Mouse (Mus musculus) splenic B cell, adult 2 months (primary cell): ENCODE results near the gene Ntm.

ENCODE experiments used
- DNase-seq: peaks from one replicate; pipeline ENCODE4 v3.0.0-alpha.2; 2011; ENCODE audit warnings: low read depth, low spot score
- H3K27me3 ChIP-seq: 2 replicates; pipeline ENCODE4 v1.6.1; 2012; ENCODE audit warnings: mild to moderate bottlenecking, low read length, moderate library complexity, mixed read lengths; ENCODE audit not compliant: control insufficient read depth, poor library complexity, insufficient read depth, severe bottlenecking
- H3K36me3 ChIP-seq: 2 replicates; pipeline ENCODE4 v1.6.1; 2012; ENCODE audit warnings: mild to moderate bottlenecking, low read length, moderate library complexity, mixed read lengths; ENCODE audit not compliant: control insufficient read depth, poor library complexity, insufficient read depth, severe bottlenecking

Ntm gene

GRCm38 (mm10) chr9:29597665-29598064 is 365.3 kb downstream of the Ntm start:
- no peak for DNase-seq
- Histone ChIP-seq H3K27me3 (no peaks in the 10 kb centered on the region), H3K36me3 (no peaks in the 10 kb centered on the region)

- no peaks in the 10 kb centered on the region for H3K36me3 ChIP-seq
- no peaks in the 10 kb centered on the region for H3K27me3 ChIP-seq
- DNase-seq, result no peak
These were observed 367.6 kb downstream of the Ntm start for GRCm38 (mm10) chr9:29595321-29595720.

GRCm38 (mm10) chr9:29594537-29595294 is 368.2 kb downstream of the Ntm start:
- DNase-seq, result no peak

DNA sequence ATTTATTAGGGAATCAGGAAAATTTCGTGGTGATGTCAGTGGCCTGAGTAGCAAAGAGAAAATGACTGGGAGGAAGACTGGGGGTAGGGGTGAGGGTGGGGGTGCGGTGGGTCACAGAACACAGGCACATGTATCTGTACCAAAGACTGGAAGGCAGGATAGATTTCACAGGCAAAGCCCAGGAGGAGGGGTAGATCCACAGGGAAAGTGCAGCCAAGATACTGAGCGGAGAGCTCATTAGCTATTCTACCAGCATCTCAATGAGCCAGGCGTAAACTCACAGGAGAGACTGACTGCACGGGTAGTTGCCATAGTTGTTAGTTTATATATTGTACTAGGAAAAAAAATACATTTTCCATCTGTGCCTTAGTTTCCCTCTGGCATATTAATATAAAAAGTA is 375.6 kb downstream of the Ntm start:
- no peaks in the 10 kb centered on the region for H3K36me3 ChIP-seq
- no peaks in the 10 kb centered on the region for H3K27me3 ChIP-seq
- no peak for DNase-seq

More at GRCm38 (mm10) chr9:29594537-29595294, 368.2 kb downstream of the Ntm start:
- Histone ChIP-seq H3K27me3 (no peaks in the 10 kb centered on the region), H3K36me3 (no peaks in the 10 kb centered on the region)

- Histone ChIP-seq H3K27me3 (no peaks in the 10 kb centered on the region), H3K36me3 (no peaks in the 10 kb centered on the region)
- DNase-seq, result no peak
These were observed 376.6 kb downstream of the Ntm start for GRCm38 (mm10) chr9:29586381-29586770.

- no peaks in the 10 kb centered on the region for H3K36me3 ChIP-seq
- no peaks in the 10 kb centered on the region for H3K27me3 ChIP-seq
- no peak for DNase-seq
These were observed 377.1 kb downstream of the Ntm start for GRCm38 (mm10) chr9:29585746-29586380.

GRCm38 (mm10) chr9:29578226-29578625 is 384.7 kb downstream of the Ntm start:
- H3K36me3 ChIP-seq, result no peaks in the 10 kb centered on the region
- H3K27me3 ChIP-seq, result no peaks in the 10 kb centered on the region
- DNase-seq, result no peak

DNA sequence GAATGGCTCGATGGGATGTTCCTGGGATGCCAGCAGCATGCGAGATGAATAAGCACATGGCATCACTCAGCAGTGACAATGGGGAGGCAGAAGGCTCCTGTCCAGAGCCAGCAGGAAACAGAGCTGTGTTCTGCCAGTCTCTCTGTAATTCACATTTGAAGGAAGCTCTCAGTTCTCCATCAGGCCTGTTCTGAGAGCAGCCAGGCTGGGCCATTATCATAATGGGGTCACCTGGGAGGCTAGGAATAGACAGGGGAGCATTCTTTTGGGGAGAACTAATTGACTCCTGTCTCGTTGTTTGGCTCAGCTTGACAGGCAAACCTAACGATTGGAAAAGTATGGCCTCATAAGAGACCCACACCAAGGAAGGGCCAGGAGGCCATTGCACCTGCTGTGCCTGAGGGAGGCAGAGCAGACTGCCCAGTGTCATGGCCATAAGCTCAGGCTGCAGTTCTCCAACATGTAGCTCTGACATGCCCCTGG is 386.8 kb downstream of the Ntm start:
- no peak for DNase-seq
- Histone ChIP-seq H3K27me3 (no peaks in the 10 kb centered on the region), H3K36me3 (no peaks in the 10 kb centered on the region)

DNA sequence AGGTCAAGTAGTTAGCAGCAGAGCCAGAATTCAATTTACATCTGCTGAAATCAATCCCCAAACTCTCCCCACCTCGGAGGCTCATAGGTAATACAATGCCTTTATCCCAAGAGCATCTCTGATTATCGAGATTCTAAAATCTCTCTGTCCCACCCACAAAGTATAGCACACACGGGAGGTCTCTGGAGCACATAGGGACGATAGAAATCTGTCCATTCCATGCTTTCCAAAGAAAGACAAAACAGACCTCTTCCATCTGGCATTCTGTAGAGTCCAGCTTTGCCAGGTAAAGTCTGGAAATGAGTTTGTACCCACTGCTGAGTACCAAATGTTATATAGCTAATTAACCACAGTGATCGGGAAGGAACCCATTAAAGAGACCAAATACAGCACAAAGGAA is 388.4 kb downstream of the Ntm start:
- H3K27me3 ChIP-seq, result no peaks in the 10 kb centered on the region
- no peaks in the 10 kb centered on the region for H3K36me3 ChIP-seq
- no peak for DNase-seq

- no peak for DNase-seq
- Histone ChIP-seq H3K36me3 (no peaks in the 10 kb centered on the region), H3K27me3 (no peaks in the 10 kb centered on the region)
These were observed 394.4 kb downstream of the Ntm start for GRCm38 (mm10) chr9:29568571-29568970.

DNA sequence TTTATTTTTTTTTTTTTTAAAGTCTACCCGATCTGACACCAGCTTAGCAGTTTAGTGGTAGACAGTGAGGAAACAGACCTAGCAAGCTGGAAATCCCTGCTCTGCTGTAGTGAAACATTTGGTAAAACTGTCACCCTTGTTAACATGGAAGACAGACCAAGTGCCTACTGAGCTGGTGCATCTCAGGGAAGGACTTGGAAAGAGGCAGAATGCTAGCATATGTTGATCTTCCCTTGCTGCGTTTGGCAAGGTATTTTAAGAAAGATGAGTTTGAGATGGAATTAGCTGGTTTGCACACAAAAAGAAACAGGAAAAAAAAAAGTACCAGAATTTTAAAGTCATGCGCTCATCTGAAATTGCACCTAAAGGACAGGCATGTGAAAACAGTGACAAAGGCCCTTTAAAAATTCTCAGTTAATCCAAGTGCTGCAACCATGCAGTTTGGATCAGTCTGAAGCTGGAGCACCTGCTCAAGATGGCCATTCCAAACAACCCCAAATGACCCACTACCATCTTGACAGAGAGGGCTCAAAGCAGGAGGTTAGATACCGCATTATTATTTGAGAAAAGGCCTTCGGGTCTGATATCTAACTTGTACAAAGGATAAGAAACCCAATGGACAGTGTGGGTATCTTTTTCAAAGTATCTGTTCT is 400.4 kb downstream of the Ntm start:
- DNase-seq, result no peak
- H3K36me3 ChIP-seq, result no peaks in the 10 kb centered on the region

DNA sequence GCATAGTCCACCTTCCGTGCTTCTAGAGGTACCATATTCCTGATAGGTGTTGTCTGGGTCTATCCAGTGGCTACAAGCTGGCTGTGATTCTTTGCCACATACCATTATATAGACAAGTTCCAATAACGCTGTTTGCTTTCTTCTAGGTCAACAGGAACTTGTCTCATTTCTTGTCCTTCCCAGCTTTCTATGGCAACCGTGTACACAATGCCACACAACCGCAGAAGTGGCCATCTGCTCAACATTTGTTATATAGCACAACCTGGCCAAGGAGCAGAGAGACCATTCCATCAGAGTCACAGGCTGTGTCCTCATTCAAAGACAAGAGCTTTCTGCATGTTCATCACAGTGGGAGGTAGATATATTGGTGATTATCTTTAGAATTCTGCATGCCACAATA is 404.0 kb downstream of the Ntm start:
- DNase-seq, result no peak
- Histone ChIP-seq H3K27me3 (no peaks in the 10 kb centered on the region), H3K36me3 (no peaks in the 10 kb centered on the region)

More for the DNA sequence above, 400.4 kb downstream of the Ntm start:
- no peaks in the 10 kb centered on the region for H3K27me3 ChIP-seq

DNA sequence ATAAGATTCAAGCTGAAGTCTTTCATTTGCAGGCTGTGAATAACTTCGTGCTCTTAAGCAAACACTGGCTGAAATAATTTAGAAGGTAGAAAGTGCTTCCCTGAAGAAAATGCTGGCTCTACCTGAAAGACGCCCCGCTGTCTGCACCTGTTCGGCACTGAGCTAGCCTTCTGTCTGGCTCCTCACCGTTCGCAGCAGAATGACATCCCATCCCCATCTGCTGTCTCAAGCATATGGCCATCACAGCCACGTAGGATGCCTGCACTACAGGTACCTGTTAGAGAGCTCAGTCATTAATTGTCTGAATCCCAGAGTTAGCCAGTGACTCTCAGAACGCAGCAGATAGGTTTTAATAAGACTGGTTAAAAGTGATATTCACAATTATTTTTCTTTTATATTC is 412.4 kb downstream of the Ntm start:
- Histone ChIP-seq H3K27me3 (no peaks in the 10 kb centered on the region), H3K36me3 (no peaks in the 10 kb centered on the region)
- no peak for DNase-seq

DNA sequence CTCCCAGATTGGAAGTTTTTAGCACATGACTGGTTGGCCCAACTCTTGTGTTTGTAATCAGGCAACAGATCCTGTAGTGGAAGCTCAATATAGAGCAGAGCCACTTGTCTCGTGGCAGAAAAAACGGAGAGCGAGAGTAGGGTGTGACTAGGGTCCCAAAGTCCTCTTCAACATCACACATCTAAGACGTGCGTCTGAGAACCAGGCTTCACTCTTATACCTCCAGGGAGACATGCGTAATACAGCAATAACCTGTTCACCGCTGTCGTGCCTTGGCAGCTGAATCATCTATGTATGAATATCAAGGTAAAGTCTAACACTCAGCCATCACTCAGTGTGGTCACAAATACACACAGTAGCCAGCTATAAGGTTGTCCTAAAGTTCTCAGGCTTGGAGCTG is 412.8 kb downstream of the Ntm start:
- Histone ChIP-seq H3K36me3 (no peaks in the 10 kb centered on the region), H3K27me3 (no peaks in the 10 kb centered on the region)
- DNase-seq, result no peak

DNA sequence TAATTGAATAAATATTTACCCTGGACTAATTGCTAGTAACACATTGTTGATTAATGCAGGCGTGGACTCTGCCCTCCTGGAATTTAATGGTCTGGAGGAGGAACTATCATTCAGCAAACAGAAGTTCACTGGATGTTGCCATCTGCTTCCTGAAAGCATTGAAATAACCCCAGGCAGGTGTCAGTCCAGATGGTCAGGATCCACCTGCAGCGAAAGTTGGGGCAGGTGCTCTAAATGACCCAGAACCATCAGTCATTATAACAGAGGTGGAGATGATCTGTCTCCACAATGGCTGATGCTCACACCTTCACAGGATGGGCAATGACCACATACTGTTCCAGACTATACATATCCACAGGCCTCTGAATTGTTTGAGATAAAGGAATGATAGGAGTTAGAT is 426.5 kb downstream of the Ntm start:
- no peaks in the 10 kb centered on the region for H3K27me3 ChIP-seq
- H3K36me3 ChIP-seq, result no peaks in the 10 kb centered on the region
- DNase-seq, result no peak
